Mouse (Mus musculus) erythroblast, embryonic 14.5 days (primary cell): ENCODE results near the gene Gmpr2.

Source experiments
- GATA1 ChIP-seq: IDR thresholded peaks from 2 replicates; pipeline ENCODE4 v1.6.1; 2012; ENCODE audit warnings: low read length, inconsistent platforms, mixed read lengths
- TAL1 ChIP-seq: IDR thresholded peaks from 3 replicates; pipeline ENCODE4 v1.6.1; 2012; ENCODE audit warnings: low read length, inconsistent platforms, mixed read lengths

DNA sequence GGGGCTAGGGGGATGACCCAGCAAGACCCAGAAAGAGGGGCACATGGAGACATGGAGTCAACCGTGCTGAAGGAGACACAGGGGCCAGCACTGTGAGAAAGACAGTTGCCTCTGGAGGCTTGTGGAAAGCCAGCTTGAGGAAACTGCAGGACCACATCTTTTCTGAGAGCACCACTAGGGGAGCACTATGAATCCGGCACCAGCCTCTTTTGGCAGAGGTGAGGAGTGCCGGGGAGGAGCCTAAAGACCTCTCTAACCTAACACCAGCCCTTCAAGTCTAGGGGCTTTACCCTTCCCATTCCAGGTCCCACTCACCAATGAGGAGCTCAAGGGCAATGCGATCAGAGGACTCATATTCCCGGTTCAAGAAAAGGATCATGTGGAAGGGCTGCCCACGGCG, 40.0 kb downstream of the Gmpr2 start:
- TF ChIP-seq TAL1, result no peak
- TF ChIP-seq GATA1, result no peak
